Mouse (Mus musculus): ENCODE results near the gene Vmn1r43.
"Not testable (repeated sequence)": the region's sequence is repeated elsewhere in the genome, so short reads cannot be mapped to it uniquely, and the experiment has no call there.

DNA sequence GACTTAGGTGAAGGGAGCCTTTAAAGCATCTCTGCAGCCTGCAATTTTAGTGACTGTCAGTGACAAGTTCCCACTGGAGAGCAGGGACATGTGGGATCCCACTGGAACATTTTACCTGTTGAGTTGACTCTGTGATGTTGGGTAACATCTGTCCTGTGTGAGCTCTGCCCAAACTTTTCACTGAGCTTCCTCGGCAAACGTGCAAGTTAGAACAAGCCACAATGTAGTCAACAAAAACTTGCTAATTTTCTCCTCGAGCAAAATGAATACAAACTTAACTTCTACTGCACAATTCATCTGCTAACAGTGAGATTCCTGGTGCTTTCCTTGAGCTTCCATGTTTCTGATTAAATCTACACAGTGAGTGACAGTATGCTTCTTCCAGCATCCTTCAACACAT lies at the start of gene Vmn1r43, which contains the start of gene Vmn1r42:
- TF ChIP-seq CTCF (IDR thresholded peaks at IDR 0.05; ENCODE audit: control insufficient read depth, insufficient read depth, insufficient read length); MAX (IDR thresholded peaks at IDR 0.05): not testable (repeated sequence)
